Mouse (Mus musculus) cortical plate, adult 2 months (tissue): Measurements from ENCODE around the gene Mettl24.

ENCODE experiments used
- CTCF ChIP-seq: fragments of 200-500 bp; IDR thresholded peaks from 2 replicates; pipeline ENCODE4 v1.5.1; 2011; ENCODE audit warnings: mild to moderate bottlenecking, control low read depth, low read length; ENCODE audit not compliant: insufficient read depth; ENCODE audit errors: extremely low read depth
- POLR2A ChIP-seq: fragments of 200-500 bp; IDR thresholded peaks from 2 replicates; pipeline ENCODE4 v1.6.1; 2011; ENCODE audit warnings: mild to moderate bottlenecking, low read length, control low read depth; ENCODE audit not compliant: insufficient read depth; ENCODE audit errors: extremely low read depth

DNA sequence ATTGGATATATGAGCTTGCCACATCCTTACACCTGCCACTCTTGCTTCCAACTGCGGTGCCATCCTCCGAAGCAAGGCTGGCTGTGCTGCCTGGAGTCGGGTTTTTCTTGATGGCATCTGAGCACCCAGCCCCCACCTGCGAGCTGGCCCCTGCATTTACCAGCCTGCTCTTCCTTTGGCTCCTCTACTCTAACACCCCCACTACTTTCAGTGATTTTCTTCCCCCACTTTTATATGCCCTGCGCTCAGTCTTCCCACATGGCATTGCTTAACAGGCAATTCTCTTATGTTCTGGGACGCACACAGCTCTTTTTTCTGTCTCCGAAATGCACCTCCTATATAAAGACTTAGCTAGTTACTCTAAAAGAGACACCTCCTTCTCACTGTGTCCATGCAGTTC is 1.2 kb downstream of the Mettl24 start:
- TF ChIP-seq CTCF = no peak
- peak; percentile 37; the same call in 1 of the 2 replicates for TF ChIP-seq POLR2A
